Mouse (Mus musculus): Measurements from ENCODE around the gene Hook2. TPM values are rescaled to one million over a fixed set of nuclear protein-coding genes. Genes with fewer than 3 reads are reported as not detected.

Gene Hook2
- polyA plus RNA-seq, 1 experiment from 2014 or later, result 4.9 TPM

- Histone ChIP-seq H3K36me3 (ENCODE audit: inconsistent target) (peaks cover 2% of the 10 kb centered on the region; the same call in 1 of the 2 replicates), H3K79me2 (ENCODE audit: inconsistent target) (peaks cover 18% of the 10 kb centered on the region), H3K4me3 (ENCODE audit: inconsistent target) (peak within 1 kb of the TSS; percentile 78), H3K27ac (peak within 1 kb of the TSS; percentile 92)
- whole genome bisulfite sequencing (ENCODE audit: missing documents), result under 1% methylated on average over 56 of the region's 63 CpGs
These were observed 12.0 kb upstream of the Hook2 start, which contains the start of gene Junb for GRCm38 (mm10) chr8:84978248-84978940. Gene Junb (minus strand): TSS chr8:84978718.

GRCm38 (mm10) chr8:84979599-84980421 lies 10.6 kb upstream of the Hook2 start:
- Histone ChIP-seq H3K36me3 (ENCODE audit: inconsistent target) (no peaks in the 10 kb centered on the region), H3K4me3 (ENCODE audit: inconsistent target) (peak overlapping the region; percentile 34; the same call in 1 of the 2 replicates), H3K27ac (peak overlapping the region; percentile 92), H3K79me2 (ENCODE audit: inconsistent target) (peaks cover 18% of the 10 kb centered on the region)
- 3% methylated on average over 35 of the region's 42 CpGs for WGBS (ENCODE audit: missing documents)

- H3K4me3 ChIP-seq (ENCODE audit: inconsistent target), result peak overlapping the region; percentile 34
- H3K36me3 ChIP-seq (ENCODE audit: inconsistent target), result no peaks in the 10 kb centered on the region
- peak overlapping the region; percentile 92 for H3K27ac ChIP-seq
- H3K79me2 ChIP-seq (ENCODE audit: inconsistent target), result peaks cover 18% of the 10 kb centered on the region
- 29% methylated on average over 11 of the region's 11 CpGs for WGBS (ENCODE audit: missing documents)
These were observed 9.6 kb upstream of the Hook2 start for GRCm38 (mm10) chr8:84980622-84981358.

- no peak overlapping the region for H3K4me3 ChIP-seq (ENCODE audit: inconsistent target)
These were observed 8.5 kb upstream of the Hook2 start for GRCm38 (mm10) chr8:84981644-84982498.

GRCm38 (mm10) chr8:84982499-84983011 lies 7.8 kb upstream of the Hook2 start:
- H3K36me3 ChIP-seq (ENCODE audit: inconsistent target), result no peaks in the 10 kb centered on the region
- no peak overlapping the region for H3K4me3 ChIP-seq (ENCODE audit: inconsistent target)
- peaks cover 8% of the 10 kb centered on the region; the same call in 1 of the 2 replicates for H3K79me2 ChIP-seq (ENCODE audit: inconsistent target)
- 11% methylated on average over 3 of the region's 3 CpGs for WGBS (ENCODE audit: missing documents)
- peak overlapping the region; percentile 92 for H3K27ac ChIP-seq

More at GRCm38 (mm10) chr8:84981644-84982498, 8.5 kb upstream of the Hook2 start:
- peaks cover 15% of the 10 kb centered on the region for H3K79me2 ChIP-seq (ENCODE audit: inconsistent target)
- H3K27ac ChIP-seq, result peak overlapping the region; percentile 92
- 26% methylated on average over 15 of the region's 15 CpGs for WGBS (ENCODE audit: missing documents)
- H3K36me3 ChIP-seq (ENCODE audit: inconsistent target), result no peaks in the 10 kb centered on the region

DNA sequence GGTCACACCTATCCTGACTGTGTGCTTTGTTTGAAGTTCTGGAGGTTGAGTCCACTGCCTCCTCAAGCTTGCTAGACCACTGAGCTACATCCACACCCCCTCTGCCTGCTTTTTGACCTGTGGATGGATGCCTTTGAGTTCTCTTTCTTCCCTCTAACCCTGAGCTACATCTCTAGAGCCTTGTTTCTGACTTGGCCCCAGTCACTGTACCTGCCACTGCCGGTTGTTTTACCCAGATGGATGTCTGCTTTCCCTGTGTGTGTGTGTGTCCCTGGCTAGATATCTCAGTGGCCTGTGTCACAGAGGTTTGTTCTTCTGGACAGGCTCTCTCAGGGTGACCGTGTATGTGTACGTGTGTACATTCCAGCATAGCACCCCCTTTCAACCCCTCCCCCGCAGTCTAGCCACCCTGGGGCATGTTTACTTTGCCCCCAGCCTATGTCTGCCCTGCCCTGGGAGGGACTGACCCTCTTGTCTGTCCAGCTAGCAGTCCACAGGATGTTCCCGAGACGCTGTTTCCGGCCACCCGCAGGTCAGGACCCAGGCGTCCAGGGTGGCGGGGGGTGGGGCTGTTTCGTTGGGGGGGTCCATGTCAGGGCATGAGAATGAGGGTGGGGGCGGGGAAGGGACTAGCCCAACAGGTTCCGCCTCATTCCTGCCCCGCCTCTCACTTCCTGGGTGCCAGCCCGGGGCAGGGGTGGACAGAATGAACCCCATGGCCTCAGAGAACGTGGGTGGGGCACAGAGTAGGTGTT lies 5.9 kb upstream of the Hook2 start:
- H3K79me2 ChIP-seq (ENCODE audit: inconsistent target), result no peaks in the 10 kb centered on the region
- H3K36me3 ChIP-seq (ENCODE audit: inconsistent target), result no peaks in the 10 kb centered on the region
- peak overlapping the region; percentile 90 for H3K27ac ChIP-seq
- 0 out of 2 replicates have a peak overlapping the region, but pooled peaks have one; percentile 28 for H3K4me3 ChIP-seq (ENCODE audit: inconsistent target)
- 40% methylated on average over 16 of the region's 16 CpGs for WGBS (ENCODE audit: missing documents)

GRCm38 (mm10) chr8:84985049-84985683 lies 5.2 kb upstream of the Hook2 start:
- peak overlapping the region; percentile 90 for H3K27ac ChIP-seq
- 3% methylated on average over 23 of the region's 23 CpGs for WGBS (ENCODE audit: missing documents)
- H3K79me2 ChIP-seq (ENCODE audit: inconsistent target), result no peaks in the 10 kb centered on the region
- H3K36me3 ChIP-seq (ENCODE audit: inconsistent target), result no peaks in the 10 kb centered on the region
- H3K4me3 ChIP-seq (ENCODE audit: inconsistent target), result peak overlapping the region; percentile 28

- WGBS (ENCODE audit: missing documents), result under 1% methylated on average over 52 of the region's 53 CpGs
These were observed 4.6 kb upstream of the Hook2 start for GRCm38 (mm10) chr8:84985684-84986378.

DNA sequence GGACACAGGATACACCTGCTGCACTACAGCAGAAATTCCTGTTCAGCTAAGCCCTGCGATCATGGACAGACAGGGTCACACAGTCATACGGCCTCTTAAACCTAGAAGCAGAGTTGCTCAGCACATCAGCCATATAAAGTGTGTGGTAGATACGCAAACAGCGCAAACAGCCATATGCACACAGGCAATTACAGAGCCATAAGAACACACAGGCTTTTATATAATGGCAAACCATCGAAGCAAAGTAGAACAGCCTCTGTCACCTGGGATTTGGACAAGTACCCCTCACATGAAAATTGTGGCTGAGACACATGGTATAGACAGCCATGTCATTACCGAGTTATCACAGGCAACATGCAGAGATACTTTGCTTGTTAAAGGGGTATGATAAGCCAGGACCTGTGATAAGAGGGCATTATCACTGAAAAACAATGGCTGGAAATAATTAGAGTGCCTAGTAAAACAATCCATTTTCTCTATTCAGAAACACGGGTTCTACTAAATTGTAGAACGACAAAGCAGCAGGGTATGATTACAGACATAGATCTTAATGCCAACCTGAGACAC lies 3.9 kb upstream of the Hook2 start:
- 47% methylated on average over 8 of the region's 8 CpGs for WGBS (ENCODE audit: missing documents)

More at GRCm38 (mm10) chr8:84985684-84986378, 4.6 kb upstream of the Hook2 start:
- peak overlapping the region; percentile 28 for H3K4me3 ChIP-seq (ENCODE audit: inconsistent target)
- H3K79me2 ChIP-seq (ENCODE audit: inconsistent target), result no peaks in the 10 kb centered on the region
- no peaks in the 10 kb centered on the region for H3K36me3 ChIP-seq (ENCODE audit: inconsistent target)
- H3K27ac ChIP-seq, result peak overlapping the region; percentile 90

GRCm38 (mm10) chr8:84987388-84987787 lies 3.0 kb upstream of the Hook2 start:
- Histone ChIP-seq H3K27ac (no peak overlapping the region), H3K4me3 (ENCODE audit: inconsistent target) (no peak overlapping the region), H3K36me3 (ENCODE audit: inconsistent target) (no peaks in the 10 kb centered on the region), H3K79me2 (ENCODE audit: inconsistent target) (no peaks in the 10 kb centered on the region)
- WGBS (ENCODE audit: missing documents), result 96% methylated on average over 5 of the region's 5 CpGs

More for the DNA sequence above, 3.9 kb upstream of the Hook2 start:
- Histone ChIP-seq H3K4me3 (ENCODE audit: inconsistent target) (peak overlapping the region; percentile 28; the same call in 1 of the 2 replicates), H3K36me3 (ENCODE audit: inconsistent target) (no peaks in the 10 kb centered on the region), H3K27ac (peak overlapping the region; percentile 90), H3K79me2 (ENCODE audit: inconsistent target) (no peaks in the 10 kb centered on the region)

GRCm38 (mm10) chr8:84987903-84988302 lies 2.5 kb upstream of the Hook2 start:
- WGBS (ENCODE audit: missing documents), result 95% methylated on average over 2 of the region's 2 CpGs
- Histone ChIP-seq H3K79me2 (ENCODE audit: inconsistent target) (no peaks in the 10 kb centered on the region), H3K36me3 (ENCODE audit: inconsistent target) (no peaks in the 10 kb centered on the region), H3K27ac (no peak overlapping the region), H3K4me3 (ENCODE audit: inconsistent target) (no peak overlapping the region)

- Histone ChIP-seq H3K27ac (peak overlapping the region; percentile 55; the same call in 1 of the 2 replicates), H3K4me3 (ENCODE audit: inconsistent target) (peak overlapping the region; percentile 42; the same call in 1 of the 2 replicates), H3K36me3 (ENCODE audit: inconsistent target) (no peaks in the 10 kb centered on the region), H3K79me2 (ENCODE audit: inconsistent target) (no peaks in the 10 kb centered on the region)
- 42% methylated on average over 15 of the region's 15 CpGs for WGBS (ENCODE audit: missing documents)
These were observed 1.1 kb upstream of the Hook2 start for GRCm38 (mm10) chr8:84989311-84989731.
